ENCODE assay signal across 16 mouse cellular contexts in genomic region chr10:16751546-16751945, GRCm38 (mm10).
"Had no signal": no experiment of that assay in that cellular context is flagged by ENCODE, and none has a peak within 500 bp of the region (broad histone marks: within the 10 kb centered on the region; RNA-seq: fewer than 3 reads in every experiment).

No protein-coding gene starts in this region.

- DNase-seq: kidney, adult 2 months; kidney, postnatal 10 days; kidney, postnatal 4 days; left cerebral cortex, postnatal 4 days; lung, embryonic 14.5 days; lung, postnatal 10 days; lung, postnatal 4 days; right cerebral cortex, postnatal 14 days; thymus, adult 18-20 months; thymus, postnatal 14 days had no signal

- H3K27me3 ChIP-seq: limb, embryonic 13.5 days; liver, embryonic 12.5 days; midbrain, embryonic 15.5 days; neural tube, embryonic 13.5 days had no signal

- H3K4me1 ChIP-seq: limb, embryonic 13.5 days; liver, embryonic 12.5 days; midbrain, embryonic 15.5 days; neural tube, embryonic 13.5 days had no signal

- H3K27ac ChIP-seq: layer of hippocampus, adult 2 months; limb, embryonic 13.5 days; liver, embryonic 12.5 days; midbrain, embryonic 15.5 days; neural tube, embryonic 13.5 days had no signal

- H3K9ac ChIP-seq: limb, embryonic 13.5 days; liver, embryonic 12.5 days; lung, embryonic 14.5 days; midbrain, embryonic 15.5 days; neural tube, embryonic 13.5 days had no signal

- H3K36me3 ChIP-seq: limb, embryonic 13.5 days; liver, embryonic 12.5 days; midbrain, embryonic 15.5 days; neural tube, embryonic 13.5 days had no signal

- H3K9me3 ChIP-seq: limb, embryonic 13.5 days; liver, embryonic 12.5 days; midbrain, embryonic 15.5 days; neural tube, embryonic 13.5 days had no signal

- ATAC-seq: intestine, embryonic 16.5 days; liver, embryonic 12.5 days; midbrain, embryonic 15.5 days had no signal

- H3K4me3 ChIP-seq: layer of hippocampus, adult 2 months; limb, embryonic 13.5 days; liver, embryonic 12.5 days; midbrain, embryonic 15.5 days; neural tube, embryonic 13.5 days had no signal

- H3K4me2 ChIP-seq: limb, embryonic 13.5 days; liver, embryonic 12.5 days; lung, embryonic 14.5 days; midbrain, embryonic 15.5 days; neural tube, embryonic 13.5 days had no signal
